Mouse (Mus musculus): ENCODE results near the gene Ier2.
A peak's percentile ranks its signal among the peaks of the same experiment; 100 is the strongest.

Gene Ier2

DNA sequence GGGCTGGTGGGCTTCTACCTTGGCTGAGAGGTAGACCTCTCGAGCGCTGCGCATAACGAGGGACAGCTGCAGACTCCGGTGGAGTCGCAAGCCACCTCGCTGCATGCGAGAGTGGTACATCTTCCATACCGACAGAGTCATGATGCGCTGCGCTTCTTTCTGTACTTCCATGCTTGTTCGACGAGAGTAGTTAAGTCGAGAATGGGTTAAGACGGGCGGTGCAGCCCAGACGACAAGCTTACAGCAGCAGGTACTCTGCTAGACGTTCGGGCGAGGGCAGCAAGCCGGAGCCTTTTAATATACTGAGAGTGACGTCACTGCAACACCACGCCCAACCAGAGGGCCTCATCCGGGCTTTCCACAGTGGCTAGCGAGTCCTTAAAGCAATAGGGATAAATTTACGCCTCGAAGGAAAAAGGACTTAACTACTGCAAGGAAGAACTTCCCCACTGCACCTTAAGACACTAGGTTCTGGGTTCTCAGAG is at the start of gene Ier2:
TSS of gene Ier2 (minus strand) at position 272 of the 485 bp plus-strand sequence.
- DNase-seq: peak; percentile 97

DNA sequence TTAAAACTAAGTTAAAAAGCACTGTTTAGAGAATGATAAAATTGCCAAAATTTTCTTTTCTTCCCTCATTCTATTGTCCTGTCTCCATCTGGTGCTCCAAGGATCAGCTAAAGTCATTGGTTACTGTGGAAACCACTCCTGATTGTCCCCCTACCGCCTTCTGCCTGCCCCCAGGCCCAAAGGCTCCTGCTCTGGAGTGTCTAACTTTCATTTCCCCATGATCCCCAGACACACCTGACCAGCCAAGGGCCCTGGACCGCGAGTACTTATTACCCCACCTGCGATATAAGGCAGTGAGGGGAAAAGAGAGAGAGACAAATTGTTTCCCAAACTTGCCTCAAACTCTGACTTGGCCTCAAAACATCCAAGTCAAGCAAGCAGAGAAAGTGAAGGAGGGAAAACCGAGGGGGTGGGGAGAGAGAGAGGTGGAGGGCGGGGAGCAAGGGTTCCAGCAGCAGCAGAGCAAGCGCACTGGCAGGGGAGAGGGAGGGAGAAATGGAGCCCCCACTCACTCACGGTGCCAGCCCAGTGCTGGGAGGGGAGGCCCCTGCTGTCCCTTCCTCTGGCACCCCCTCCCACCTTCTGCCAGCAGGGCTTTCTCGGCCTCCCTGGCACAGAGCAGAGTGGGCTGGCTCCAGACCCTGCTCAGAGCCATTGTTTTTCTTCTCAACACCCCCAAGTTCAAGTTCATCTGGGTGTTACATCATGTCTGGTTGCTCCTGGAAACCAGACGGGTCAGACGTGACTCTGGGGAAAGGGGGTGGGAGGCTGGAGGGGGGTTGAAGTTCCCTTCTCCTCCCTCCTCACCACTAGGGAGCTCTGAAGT is 49.5 kb upstream of the Ier2 start:
- DNase-seq: no peak

DNA sequence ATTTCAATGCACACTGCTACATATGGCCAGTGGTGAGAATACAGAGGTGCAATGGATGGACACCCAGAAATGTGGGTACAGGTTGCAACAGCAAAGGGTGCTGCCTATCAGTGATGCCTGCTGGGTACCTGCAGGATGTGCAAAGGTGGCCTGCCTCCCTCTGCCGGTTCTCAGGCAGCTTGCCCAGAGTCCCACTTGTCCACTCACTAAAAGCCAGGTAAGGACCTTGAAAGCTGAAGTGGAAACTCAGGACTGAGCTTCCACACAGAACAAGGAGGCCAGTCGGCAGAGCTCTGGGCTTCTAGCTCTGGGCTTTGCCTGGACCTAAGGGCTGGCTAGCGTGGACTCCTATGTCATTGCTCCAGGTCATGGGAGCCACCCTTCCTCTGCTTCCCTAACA is 48.7 kb upstream of the Ier2 start:
- no peak for DNase-seq

DNA sequence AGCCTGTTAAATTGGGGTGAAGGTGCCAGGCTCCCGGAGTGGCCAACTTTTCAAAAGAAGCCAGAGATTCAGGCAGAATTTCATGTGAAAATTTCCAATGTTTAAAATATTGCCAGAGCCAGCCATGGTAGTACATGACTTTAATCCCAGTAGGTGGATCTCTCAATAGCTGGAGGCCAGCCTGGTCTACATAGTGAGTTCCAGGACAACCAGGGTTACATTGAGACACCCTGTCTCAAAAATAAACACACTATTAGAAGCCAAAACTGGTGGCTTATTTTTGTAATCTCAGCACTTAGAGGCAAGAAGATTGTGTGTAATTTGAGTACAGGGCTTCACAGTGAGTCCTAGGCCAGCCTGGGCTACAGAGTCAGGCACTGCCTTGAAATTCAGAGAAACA is 47.3 kb upstream of the Ier2 start:
- no peak for DNase-seq

DNA sequence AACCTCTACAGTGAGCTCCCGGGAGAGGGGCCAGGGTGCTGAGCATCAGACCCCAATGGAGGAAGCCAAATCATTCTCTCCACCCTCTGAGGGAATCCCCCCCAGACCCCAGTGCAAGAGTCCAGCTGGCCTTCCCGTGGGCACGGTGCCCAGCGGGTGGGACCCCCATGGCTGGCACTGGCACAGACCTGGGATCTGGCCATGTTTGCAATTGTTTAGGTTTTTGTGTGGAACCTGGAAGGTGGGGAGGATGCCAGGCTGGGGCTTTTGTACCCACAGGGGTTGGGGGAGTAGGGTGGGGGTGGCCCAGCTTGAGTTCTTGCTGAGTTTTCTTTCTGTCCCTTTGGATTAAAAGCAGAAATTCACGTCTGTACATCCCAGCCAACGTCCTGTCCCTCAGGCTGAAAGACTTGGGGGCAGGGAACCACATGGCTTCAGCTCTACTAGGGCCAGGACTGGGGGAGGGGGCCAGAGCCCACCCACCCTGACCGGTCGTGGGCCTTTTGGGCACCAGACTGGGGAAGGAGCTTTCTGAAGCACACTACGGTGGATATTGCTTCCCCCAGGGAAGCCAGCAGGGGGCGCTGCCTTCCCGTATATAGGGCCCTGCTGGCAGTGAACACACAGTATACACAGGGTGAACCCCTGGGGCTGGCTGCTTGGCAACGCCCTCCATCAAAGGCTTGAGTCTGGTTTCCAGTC is 46.3 kb upstream of the Ier2 start:
- DNase-seq: peak; percentile 79

DNA sequence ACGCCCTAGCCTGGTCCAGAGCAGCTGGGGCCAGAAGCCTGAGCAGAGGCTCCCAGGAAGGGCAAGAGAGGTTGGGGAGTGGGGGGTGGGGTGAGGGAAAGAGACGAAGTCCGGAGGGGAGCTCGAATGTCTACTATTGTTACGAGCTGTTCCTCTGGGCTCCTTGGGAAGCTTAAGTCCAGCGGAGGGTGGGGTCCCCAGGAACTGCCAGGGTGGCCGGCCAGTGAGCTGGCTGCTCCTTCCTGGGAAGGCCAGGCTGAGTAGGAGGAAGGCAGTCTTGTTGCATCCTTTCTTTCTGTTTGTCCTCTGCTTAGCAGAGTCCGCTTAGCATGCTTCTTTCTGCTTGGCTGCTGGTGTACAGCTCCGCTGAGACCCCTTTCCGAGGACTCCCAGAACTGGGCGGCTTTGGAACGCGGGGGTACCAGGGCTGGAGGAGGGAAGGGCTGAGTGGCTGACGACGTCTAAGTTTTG is 45.5 kb upstream of the Ier2 start:
- no peak for DNase-seq

DNA sequence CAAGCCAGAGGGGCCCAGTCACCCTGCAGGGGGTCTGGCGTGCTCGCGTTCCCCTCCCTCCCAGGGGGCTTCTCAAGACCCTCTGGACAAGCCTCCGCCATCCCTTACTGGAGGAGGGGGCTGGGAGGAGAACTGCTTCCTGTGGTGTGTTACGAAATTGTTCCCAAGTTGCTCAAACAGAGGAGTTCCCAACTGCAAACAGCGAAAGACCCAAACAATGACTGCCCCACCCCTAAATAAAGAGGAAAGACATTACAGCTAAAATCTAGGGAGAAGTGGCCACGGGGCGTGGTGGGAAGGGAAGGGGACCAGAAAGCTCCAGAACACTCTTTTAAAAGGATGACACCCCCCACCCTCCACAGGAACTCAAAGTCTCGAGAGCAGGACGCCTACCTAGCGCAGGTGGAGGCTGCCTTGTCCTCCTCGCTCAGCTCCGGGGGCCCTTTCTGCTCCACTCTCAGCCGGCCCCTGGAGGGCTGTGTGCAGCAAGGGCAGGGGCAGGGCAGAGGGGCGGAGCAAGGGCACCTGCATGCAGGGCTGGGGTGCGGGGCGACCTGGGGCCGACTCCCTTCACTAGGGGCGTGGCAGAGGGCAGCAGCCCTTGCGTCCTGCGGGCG is 44.7 kb upstream of the Ier2 start:
- DNase-seq: no peak

DNA sequence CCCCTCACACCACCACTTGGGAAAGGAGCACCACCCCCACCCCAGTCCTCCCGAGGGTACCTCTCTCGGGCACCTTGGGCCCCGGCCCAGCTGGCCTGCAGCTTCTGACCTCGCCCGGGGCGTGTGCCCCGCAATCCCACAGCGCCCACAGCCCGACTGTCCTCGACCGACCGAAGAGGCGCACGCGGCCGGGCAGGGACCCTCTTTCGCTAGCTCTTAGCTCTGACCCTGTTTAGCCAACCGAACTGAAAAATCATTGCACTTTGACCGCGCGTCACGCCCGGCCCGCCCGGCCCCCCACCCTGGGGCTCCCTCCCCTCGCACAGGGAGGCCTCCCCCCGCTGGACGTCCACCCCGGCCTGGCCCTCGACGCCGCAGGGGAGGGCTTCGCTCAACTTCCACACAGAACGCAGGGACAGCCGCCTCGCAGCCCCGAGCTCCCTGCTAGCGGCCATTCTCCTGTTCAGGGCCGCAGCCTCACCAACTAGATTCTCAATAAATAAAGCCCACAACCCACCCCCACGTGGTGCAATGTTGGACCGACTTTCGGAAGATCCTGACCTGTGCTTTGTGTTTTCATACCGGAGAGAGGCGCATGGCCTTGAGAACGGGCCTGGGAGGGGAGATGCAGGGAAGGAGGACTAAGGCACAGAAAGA is 44.1 kb upstream of the Ier2 start:
- no peak for DNase-seq

DNA sequence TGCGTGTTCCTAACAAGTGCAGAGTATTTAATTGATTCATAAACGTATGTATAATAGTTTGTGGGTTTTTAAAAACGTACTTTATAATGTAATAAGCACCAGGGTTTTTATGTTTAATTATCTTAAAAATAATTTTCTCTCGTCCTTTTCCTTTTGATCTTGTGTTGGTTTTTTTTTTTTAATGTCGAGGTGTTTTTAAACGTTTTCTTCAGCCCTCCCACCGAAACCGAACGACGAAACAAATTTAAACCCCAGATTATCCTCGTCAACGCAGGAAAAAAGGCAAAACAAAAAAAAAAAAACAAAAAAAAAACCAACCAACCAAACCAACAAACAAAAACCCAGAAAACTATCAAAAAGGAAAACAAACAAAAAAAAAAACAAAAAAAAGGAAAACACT is 43.3 kb upstream of the Ier2 start:
- no peak for DNase-seq

DNA sequence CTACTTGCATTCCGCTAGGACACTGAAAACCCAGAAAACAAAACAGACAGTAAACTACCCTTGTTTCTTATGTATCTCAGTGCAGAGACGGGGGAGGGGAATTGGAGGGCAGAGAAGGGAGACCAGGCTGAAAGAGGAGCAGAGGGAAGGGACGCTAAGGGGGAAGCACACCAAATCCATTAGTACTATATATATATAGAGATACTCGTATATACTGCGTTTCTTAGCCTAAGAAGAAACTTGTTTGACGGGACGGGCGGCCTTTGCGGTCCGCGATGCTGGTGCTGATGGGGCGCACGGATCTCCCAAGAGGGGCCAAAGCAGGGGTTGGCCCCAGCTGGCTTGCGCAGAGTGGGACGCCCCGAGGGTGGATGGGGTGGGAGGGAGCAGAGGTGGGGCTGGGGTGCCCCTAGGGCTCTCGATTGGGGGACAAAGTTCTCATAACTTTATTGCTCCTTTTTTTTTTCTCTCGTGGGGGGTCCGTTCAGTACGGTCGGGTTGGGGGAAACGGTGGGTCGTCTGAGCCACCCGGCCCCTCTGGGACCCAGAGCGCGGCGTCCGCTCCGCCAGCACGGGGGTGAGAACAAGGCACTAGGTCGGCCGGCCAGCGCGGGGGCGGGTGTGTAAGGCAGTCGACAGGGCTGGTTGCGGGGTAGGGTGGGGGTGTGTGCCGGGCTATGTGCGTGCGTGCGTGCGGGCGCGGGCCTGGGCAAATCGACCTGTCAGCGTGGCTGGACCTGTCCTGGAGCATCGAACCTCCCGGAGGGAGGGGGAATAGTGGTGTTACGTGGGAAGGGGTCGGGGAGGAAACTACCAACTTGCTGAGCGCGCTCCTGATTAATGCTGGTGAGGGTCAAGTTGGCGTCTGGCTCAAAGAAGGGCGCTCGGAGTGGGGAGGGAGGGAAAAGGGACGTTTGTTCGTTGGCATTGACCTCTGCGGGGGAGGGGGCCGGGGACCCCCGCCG is 42.5 kb upstream of the Ier2 start:
- DNase-seq: no peak

DNA sequence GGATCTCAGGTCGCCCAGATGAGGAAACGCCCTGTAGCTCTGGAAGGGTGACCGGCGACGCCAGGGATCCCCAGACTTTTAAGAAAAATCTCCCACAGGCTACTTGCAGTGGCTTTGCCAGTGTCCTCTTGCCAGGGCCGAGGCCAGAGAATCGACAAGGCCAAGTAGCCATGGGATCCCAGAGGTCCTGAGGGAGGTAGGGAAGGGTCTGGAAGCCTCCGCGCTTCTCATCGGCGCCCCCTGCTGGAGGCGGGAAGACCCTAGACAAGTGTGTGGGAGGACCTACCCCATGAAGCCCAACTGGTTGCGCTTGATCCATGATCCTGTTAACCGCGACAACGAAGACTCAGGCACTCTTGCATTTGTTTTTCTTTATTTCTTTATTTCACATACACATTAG is 41.7 kb upstream of the Ier2 start:
- peak; percentile 60 for DNase-seq

DNA sequence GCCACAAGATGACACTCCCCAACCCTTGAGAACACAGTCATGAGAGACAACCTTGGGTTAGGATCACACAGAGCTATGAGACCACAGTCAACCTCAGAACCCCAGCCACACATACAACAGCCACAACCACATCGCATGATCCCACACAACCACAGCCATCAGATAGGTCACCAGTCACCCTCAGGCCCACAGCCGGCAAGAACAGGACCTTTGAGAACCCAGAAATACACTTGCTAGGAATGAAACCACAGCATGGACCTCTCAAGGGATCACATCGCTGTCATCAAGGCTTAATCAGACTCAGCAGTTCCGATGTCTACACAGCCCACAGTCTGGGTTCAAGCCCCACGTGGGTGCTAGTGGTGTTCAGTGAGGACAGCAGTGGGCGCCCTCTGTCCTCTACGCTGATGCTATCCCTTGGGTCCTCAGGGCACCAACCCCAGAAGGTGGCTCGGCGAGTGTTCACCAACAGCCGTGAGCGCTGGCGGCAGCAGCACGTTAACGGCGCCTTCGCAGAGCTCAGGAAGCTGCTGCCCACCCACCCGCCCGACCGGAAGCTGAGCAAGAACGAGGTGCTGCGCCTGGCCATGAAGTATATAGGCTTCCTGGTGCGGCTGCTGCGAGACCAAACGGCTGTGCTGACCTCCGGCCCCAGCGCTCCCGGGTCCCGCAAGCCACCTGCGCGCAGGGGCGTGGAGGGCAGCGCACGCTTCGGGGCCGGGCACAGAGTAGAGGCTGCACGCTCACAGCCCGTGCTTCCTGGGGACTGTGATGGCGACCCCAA is 41.0 kb upstream of the Ier2 start:
- DNase-seq: no peak

DNA sequence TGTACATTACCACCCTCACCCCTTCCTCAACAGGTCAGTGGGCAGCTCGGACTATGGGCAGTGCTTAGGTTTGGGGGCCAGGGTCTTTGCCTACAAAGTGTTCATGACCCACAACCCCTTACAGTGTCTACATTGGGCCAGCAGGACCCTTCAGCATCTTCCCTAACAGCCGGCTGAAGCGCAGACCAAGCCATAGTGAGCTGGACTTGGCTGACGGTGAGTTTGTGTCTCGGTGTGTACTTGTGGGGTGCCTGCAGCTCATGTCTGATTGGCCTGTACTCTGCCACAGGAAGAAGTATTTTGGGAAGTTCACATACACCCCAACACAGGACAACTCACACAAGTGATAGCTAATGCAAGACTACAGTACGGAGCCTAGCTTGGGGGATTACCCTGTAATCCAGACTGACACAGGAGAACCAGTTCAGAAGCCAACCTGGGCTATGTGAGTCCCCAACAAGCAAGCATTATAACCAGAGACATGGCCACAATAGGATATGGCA is 40.4 kb upstream of the Ier2 start:
- DNase-seq: no peak

DNA sequence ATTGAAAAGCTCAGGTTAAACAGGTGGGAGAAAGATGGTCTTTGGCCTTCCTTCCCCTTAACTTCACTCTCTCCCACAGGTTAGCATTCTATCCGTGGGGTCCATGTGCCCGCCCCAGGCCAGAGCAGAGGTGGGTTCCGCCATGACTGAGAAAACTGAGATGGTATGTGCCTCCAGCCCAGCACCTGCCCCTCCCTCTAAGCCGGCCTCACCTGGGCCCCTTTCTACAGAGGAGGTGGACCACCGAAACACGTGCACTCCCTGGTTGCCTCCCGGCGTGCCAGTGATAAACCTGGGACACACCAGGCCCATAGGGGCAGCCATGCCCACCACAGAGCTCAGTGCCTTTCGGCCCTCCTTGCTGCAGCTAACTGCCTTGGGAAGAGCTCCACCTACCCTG is 39.9 kb upstream of the Ier2 start:
- DNase-seq: no peak

DNA sequence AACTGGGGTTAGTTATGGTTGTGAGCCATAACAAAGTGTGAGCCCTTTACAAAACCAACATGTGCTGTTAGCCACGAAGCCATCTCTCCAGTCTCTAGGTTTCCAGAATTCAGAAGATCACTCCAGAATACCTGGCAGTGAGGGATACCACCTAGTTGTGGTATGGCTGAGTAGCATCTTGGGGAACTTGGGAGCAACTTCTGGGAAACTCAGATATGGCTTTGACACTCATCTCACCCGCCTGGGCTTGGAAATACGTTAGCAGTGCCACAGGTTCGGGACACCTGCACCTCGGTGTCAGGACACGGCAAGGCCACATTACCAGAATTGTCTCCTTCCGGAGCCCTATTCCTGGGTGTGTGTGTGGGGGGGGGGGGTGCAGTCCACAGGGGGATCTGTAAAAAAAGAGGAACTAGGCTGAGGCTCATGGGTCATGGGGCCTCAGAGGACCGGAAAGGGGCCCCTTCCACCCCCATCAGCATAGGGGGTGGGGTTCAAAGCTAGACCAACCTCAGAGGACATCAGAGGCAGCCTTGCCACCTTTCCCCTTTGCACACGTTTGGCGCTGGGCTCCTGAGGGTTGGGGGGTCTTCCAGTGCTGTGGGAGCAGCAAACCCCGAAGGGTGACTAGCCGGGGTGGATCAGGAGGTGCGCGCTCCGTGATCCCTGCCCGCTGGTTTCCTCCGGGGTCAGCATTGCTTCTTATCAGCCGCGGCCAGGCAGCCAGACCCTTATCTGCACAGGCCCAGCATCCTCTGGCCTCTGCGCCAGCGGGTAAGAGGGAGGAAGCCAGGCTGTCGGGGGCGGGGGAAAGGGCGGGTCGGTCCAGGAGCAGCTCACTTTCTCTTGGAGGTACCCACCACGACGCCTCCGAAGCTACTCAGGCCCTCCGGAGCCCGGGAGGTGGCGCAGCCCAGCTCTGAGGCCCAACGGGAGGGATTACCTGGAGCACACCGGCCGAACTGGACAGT is 38.6 kb upstream of the Ier2 start, which contains the start of gene Lyl1:
TSS of gene Lyl1 (plus strand) at position 517 of the 971 bp plus-strand sequence.
- peak; percentile 69 for DNase-seq

DNA sequence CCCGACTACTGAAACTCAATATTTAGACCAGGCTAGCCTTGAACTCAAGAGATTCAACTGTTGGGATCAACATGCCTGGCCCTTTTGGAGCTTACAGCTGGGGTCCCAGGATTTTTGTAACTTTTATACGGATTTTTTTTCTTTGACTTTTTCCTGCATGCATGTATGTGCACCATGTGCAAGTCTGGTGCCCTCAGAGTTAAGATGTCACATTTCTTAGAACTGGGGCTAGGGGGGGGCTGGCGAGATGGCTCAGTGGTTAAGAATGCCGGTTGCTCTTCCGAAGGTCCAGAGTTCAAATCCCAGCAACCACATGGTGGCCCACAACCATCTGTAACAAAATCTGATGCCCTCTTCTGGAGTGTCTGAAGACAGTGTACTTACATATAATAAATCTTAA is 37.9 kb upstream of the Ier2 start:
- DNase-seq: no peak

DNA sequence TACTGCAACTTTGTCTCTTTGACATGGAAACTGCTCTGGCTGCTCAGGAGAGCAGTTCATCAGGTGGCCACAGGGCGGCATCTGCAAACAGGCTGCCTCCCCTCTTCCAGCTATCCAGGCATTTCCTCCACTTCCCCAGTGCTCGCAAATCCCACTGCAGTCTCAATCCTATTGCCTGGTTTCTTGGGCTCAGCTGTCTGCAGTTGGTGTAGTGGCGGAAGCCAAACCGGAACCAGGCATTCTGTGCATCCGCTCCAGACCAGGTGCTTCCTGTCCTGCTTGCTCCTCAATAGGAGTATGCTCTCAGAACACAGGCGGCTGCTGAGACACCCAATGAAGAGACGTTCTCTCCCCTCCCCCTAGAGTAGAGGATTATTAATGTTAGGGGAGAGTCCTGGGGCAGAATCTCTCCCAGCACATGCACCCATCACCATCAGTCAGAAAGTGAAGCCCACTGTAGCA is 37.2 kb upstream of the Ier2 start:
- DNase-seq: peak; percentile 86

DNA sequence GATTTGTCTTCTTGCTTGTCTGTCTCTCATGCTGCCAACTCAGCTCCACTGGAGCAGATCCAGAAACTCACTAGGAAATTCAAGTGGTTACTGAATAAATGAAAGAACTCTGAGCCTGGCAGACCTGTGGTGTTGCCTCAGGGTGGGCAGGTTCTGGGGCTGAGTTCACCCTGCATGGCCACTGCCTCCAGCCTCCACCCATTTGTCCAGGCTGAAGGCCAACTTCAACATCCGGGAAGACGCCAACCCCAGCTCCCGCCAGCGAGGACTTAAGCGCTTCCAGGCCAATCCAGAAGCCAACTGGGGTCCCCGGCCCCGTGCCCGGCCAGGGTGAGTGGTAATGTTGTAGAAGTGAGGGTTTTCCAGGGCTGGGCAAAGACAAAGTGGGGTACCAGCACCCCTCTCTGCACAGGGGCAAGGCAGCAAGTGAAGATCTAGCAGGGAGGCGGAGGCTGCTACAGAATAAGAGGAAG is 36.3 kb upstream of the Ier2 start:
- peak; percentile 85 for DNase-seq

DNA sequence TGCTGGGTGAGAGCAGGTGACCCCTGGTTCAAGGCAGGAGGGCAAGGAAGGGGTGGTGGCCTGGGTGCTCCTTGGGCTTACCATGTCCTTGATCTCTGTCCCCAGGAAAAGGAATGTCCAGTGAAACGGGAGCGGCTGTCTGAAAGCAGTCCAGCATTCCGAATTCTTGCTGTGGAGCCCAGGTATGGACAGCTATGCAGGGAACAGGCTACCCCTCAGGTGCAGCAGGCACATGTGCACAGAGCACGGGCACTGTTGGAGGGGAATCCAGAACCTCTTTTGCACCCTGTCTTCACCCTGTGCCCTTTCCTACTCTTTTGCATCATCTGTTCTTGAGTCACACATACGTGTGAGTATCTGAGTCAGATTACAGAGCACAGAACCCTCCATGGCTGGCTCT is 35.6 kb upstream of the Ier2 start:
- no peak for DNase-seq

Data from kidney, adult 11 months (tissue).